Mouse (Mus musculus): ENCODE data around the gene Foxr2.
A peak's percentile ranks its signal among the peaks of the same experiment; 100 is the strongest.

The Foxr2 gene

GRCm38 (mm10) chrX:153118486-153118885, at the start of gene Foxr2:
TSS of gene Foxr2 (plus strand) at chrX:153118786.
- no peak for DNase-seq

DNA sequence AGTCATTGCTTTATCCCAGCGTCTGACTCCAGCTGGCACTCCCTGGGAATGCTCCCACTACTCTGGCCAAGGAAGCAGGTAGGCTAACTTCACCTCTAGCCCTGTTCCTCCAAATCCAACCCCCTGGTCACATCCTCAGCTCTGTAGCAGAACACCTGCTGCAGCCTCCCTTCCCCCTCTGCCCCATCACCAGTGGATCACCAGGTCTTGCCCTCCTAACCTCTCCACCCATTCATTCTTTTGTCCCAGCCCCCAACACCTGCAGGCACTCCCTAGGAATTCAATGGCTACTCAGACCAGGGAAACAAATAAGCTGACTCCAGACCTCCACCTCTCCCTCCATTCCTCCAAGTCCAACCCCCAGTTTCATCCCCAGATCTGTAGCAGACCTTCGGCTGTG, 427 bp downstream of the Foxr2 start:
- DNase-seq, result no peak

DNA sequence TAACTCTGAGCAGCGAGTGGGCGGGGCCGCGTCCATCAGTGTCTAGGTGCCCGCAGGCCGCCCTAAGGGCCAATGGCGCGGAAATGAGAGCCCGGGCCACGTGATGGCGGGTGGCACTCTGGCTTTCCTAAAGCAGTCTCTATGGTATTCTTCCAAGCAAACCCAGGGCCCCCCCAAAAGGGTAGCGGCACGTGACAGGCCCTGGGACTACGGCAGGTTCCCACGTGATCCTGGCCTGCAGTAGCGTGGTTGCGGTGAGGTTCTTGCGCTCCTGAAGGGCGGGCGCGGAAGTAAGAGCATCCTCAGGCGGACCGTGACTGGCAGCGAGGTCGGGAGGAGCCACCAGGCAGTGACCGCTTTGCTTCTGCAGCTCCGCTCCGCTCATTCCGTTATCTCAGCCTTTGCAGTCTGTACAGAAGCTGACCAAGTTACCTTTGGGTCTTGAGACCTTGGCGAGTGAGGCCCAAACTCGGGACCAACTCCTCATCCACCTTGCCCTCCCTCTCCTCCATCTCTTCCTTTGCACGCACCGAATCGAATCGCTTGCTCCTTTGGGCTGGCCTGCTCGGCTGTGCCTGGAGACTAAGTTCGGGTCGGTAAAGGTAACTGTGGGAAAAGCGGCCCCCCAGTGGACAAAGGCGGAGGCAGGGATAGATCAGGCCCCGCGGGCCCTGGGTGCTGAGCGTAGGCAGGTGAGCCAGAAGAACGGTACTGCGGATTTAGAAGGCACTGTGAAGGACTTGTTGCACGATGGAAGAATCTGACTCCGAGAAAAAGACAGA, 21.3 kb downstream of the Foxr2 start, which contains the start of gene Rragb:
Rragb (plus strand) TSS at position 248 of the 782 bp plus-strand sequence.
- peak; percentile 88 for DNase-seq

- DNase-seq, result no peak
These were observed 24.1 kb downstream of the Foxr2 start for GRCm38 (mm10) chrX:153142656-153143055.

GRCm38 (mm10) chrX:153151766-153152165, 33.2 kb downstream of the Foxr2 start:
- DNase-seq, result no peak

DNA sequence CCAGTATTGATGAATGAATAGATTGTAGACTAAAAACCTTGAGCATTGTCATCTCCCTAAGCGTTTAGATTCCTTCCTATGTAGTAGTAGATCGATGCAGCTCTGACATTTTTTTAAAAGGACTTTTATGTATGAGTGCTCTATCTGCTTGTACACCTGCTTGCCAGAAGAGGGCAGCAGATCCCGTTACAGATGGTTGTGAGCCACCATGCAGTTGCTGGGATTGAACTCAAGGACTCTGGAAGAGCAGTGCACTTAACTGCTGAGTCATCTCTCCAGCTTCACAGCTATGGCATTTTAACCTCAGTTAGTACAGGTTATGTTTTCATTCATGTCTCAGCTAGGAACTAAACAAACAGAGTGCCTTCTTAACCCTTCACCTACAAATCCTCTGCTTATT, 36.7 kb downstream of the Foxr2 start:
- DNase-seq, result no peak

DNA sequence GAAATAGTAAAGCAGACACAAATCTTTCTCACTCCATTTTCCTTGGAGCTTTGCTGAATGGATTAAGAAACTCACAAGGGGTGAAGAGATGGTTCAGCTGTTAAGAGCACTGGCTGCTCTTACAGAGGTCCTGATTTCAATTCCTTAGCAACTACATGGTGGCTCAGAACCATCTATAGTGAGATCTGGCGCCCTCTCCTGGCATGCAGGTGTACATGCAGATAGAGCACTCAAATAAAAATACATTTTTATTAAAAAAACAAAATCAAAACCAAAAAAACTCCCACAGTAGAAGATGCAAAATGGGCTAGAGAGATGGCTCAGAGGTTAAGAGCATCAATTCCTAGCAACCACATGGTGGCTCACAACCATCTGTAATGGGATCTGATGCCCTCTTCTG, 56.2 kb downstream of the Foxr2 start:
- DNase-seq, result no peak

DNA sequence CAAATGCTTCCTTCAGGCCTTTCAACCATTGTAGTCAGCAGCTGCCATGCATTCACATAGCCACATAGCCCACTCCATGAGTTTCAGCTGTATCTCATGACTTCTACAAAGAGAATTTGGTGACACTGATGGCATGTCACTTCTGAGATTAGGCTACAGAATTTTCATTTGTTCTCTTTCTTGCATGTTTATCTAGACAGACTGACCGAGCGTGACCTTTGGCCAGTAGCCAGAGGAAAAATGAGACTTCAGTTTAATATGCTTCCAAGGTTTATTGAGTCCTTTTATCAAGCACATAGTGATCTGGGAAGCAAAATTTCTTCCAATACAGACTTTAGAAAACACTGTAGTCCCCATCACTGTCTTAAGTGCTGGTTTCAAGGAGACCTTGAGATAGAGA, 63.6 kb downstream of the Foxr2 start:
- no peak for DNase-seq
